Mouse (Mus musculus) intestine, embryonic 14.5 days (tissue): ENCODE measurements around the gene Mroh8. TPM values are rescaled to one million over a fixed set of nuclear protein-coding genes. Genes with fewer than 3 reads are reported as not detected.
A peak's percentile ranks its signal among the peaks of the same experiment; 100 is the strongest.

Experiments used
- ATAC-seq: fragments of 200-750 bp; cut with Nextera tagmentation; replicated peaks from 2 replicates; pipeline ENCODE4 v1.8.0; 2017; ENCODE audit warnings: low read depth, moderate number of reproducible peaks, moderate TSS enrichment, moderate library complexity; ENCODE audit not compliant: low FRiP score, low TSS enrichment
- DNase-seq: peaks from one replicate; pipeline ENCODE4 v3.0.0-alpha.2; 2018; ENCODE audit warnings: low spot score
- H3K27ac ChIP-seq: fragments of 300-500 bp; sonication (generic); 2 replicates; pipeline ENCODE4 v1.5.1; 2014; ENCODE audit warnings: low read depth, mild to moderate bottlenecking, control low read depth
- H3K27me3 ChIP-seq: fragments of 300-500 bp; sonication (generic); replicated peaks from 2 replicates; pipeline ENCODE4 v1.6.1; 2014; ENCODE audit warnings: low read length, control low read depth; ENCODE audit not compliant: control insufficient read depth, insufficient read depth
- H3K36me3 ChIP-seq: fragments of 300-500 bp; sonication (generic); 2 replicates; pipeline ENCODE4 v1.6.1; 2014; ENCODE audit warnings: low read length, control low read depth; ENCODE audit not compliant: control insufficient read depth, insufficient read depth
- H3K4me1 ChIP-seq: fragments of 300-500 bp; sonication (generic); replicated peaks from 2 replicates; pipeline ENCODE4 v1.6.1; 2014; ENCODE audit warnings: low read length, control low read depth, mixed read lengths; ENCODE audit not compliant: control insufficient read depth, insufficient read depth
- H3K4me2 ChIP-seq: fragments of 300-500 bp; sonication (generic); 2 replicates; pipeline ENCODE4 v1.6.1; 2014; ENCODE audit warnings: low read length
- H3K4me3 ChIP-seq: fragments of 300-500 bp; sonication (generic); 2 replicates; pipeline ENCODE4 v1.5.1; 2014; ENCODE audit warnings: low read depth, low read length, control low read depth, mixed read lengths
- H3K9ac ChIP-seq: fragments of 300-500 bp; sonication (generic); 2 replicates; pipeline ENCODE4 v1.6.1; 2014; ENCODE audit warnings: mild to moderate bottlenecking, low read length
- H3K9me3 ChIP-seq: fragments of 300-500 bp; sonication (generic); 2 replicates; pipeline ENCODE4 v1.6.1; 2016; ENCODE audit warnings: low read length, control low read depth; ENCODE audit not compliant: control insufficient read depth
- WGBS: fragments of 180-500 bp; shearing (Covaris S2); extraction: QIAGEN DNeasy Blood & Tissue Kit; methylation state at CpG from one replicate; pipeline ENCODE4 v1.1.7; 2014; 5-methylcytosine and 5-hydroxymethylcytosine counted together
- polyA plus RNA-seq: library from polyadenylated mRNA; unstranded; fragments of >200 nt; fragmentation: Nextera tagmentation; extraction: Ambion mirVana; gene quantifications from 2 replicates; pipeline ENCODE4 v1.2.1, GENCODE M21; 2014

The Mroh8 gene
- 0.32 and 0.62 TPM in 2 replicates for polyA plus RNA-seq

DNA sequence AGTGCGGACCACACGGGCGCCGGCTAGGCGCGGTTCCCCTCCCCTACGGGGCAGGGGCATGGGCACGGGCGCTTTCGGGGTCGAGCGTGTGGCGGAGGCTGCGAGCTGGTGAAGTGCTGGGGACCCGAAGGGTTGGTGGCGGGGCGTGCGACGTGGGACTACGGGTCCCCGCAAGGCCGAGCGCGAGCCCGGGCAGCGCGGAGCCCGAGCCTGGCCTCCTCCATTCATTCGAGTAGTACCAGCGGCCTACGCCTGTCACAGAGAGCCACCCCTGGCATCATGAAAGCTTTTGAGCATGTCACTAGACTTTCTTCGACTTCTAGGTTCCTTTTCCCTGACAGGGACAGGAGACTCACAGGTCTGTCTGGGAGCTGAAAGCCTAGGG, at the start of gene Mroh8:
Gene Mroh8, minus strand, starts transcription at position 134 of the 385 bp plus-strand sequence.
- Histone ChIP-seq H3K4me2 (peak within 1 kb of the TSS; percentile 90), H3K4me1 (peaks cover 21% of the 10 kb centered on the region), H3K27ac (peak within 1 kb of the TSS; percentile 92), H3K36me3 (peaks cover 21% of the 10 kb centered on the region), H3K9me3 (no peaks in the 10 kb centered on the region), H3K4me3 (peak within 1 kb of the TSS; percentile 98), H3K9ac (peak within 1 kb of the TSS; percentile 85), H3K27me3 (no peaks in the 10 kb centered on the region)
- WGBS = 0% methylated on average over 25 of the region's 32 CpGs
- DNase-seq (no peak), ATAC-seq (peak; percentile 68)

DNA sequence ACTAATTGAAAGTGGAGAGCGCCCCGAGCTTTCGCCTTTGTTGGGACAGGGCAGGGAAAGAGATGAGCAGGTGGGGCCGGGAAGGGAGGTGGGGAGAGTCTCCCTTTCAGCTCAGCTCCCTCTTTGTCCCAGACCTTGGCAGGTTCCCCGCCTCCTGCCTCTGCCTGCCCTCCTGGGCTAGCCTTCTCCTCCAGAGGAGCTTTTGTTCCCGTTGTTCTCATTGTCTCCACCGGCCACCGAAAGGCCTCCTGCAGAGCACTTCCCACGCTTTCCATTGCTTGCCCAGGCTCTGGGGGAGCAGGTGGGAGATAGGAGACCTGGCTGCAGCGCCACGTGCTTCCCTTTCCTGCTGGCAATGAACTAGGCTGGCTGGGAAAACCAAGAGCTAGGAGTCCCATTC, 49.2 kb upstream of the Mroh8 start:
- ATAC-seq = no peak
- peaks cover 45% of the 10 kb centered on the region for H3K36me3 ChIP-seq
- no peak overlapping the region for H3K9ac ChIP-seq
- H3K4me2 ChIP-seq = no peak overlapping the region
- no peaks in the 10 kb centered on the region for H3K9me3 ChIP-seq
- no peaks in the 10 kb centered on the region for H3K27me3 ChIP-seq
- H3K4me3 ChIP-seq = no peak overlapping the region
- H3K27ac ChIP-seq = no peak overlapping the region
- H3K4me1 ChIP-seq = no peaks in the 10 kb centered on the region; the same call in 1 of the 2 replicates
- 50% methylated on average over 11 of the region's 11 CpGs for WGBS
- DNase-seq = no peak

DNA sequence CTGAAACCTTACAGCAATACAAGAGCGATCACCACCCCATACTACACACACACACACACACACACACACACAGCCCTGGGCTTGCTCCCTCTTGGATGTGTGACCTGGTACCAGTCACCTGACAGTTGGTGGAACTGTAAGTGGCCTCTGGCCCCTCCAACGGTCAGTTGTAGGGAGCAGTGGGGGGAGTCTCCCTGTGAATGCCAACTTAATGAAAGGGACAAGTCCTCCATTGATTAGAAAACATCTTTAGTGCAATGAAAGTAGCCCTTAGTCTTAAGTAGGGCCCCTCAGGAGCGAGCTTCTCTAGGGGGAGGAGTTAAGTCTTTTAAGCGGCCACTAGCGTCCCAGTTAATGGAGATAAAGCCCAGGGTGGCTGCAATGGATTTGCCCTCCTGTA, 48.8 kb upstream of the Mroh8 start:
- Histone ChIP-seq H3K9ac (no peak overlapping the region), H3K9me3 (no peaks in the 10 kb centered on the region), H3K4me2 (no peak overlapping the region), H3K4me3 (no peak overlapping the region), H3K4me1 (no peaks in the 10 kb centered on the region; the same call in 1 of the 2 replicates), H3K36me3 (peaks cover 49% of the 10 kb centered on the region), H3K27ac (no peak overlapping the region), H3K27me3 (no peaks in the 10 kb centered on the region)
- DNase-seq = no peak
- WGBS = 48% methylated on average over 5 of the region's 5 CpGs
- no peak for ATAC-seq

DNA sequence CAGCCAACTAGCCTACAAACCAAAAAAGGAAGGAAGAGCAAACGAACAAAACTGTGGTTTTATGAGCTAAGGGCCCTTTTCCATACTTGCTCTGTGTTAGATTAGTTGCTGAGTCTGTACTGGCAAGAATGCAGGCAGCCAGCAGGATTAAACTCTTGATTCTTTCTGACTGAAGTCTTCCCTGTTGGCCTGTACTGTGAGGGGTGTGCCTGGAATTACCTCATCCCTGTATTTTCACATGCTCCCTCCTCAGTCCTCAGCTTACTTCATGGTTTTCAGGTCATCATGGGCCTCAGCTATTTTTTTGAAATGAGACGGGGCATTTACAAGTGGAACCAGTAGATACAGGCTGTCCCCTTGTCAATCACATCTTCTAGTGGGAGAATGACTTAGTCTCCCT, 45.9 kb upstream of the Mroh8 start:
- H3K27ac ChIP-seq = no peak overlapping the region
- H3K9me3 ChIP-seq = no peaks in the 10 kb centered on the region
- no peaks in the 10 kb centered on the region for H3K27me3 ChIP-seq
- H3K36me3 ChIP-seq = peaks cover 78% of the 10 kb centered on the region
- no peaks in the 10 kb centered on the region; the same call in 1 of the 2 replicates for H3K4me1 ChIP-seq
- ATAC-seq (no peak), DNase-seq (no peak)
- H3K4me3 ChIP-seq = no peak overlapping the region
- H3K9ac ChIP-seq = no peak overlapping the region
- 89% methylated on average over 2 of the region's 2 CpGs for WGBS
- no peak overlapping the region for H3K4me2 ChIP-seq

DNA sequence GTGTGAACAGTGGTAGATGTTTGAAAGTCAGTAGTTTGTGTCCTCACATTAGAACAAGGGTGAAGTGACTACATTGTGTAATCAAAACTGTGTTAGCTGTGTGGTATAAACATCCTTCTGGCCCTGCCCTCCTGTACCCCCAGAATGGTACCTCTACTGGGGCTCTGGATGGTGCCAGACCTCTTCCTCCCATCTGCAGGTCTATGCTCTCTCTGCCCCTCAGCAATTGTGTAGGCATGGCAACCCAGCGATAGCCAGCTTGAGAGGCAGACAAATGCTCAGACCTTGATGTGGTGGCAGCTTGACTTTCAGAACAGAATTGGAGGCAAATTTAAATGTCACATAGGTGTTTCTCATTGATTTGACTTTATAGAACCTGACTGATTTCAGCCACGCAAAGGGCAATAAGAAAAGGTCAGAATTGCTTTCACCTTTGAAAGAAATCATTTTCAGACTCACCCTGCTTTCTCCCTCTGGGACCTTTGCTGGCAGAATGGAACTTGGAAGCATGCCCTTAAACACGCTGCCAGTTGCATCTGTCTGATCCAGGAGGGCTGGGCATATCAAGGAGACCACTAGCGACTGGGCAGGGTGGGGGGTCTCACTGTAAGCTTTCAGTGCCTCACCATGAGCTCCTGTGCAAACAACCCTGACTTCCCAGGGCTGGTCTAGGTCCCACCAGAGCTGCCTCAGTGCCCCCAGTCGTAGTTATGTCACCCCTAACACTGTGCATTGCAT, 42.8 kb upstream of the Mroh8 start:
- peaks cover 98% of the 10 kb centered on the region for H3K36me3 ChIP-seq
- H3K9ac ChIP-seq = no peak overlapping the region
- no peaks in the 10 kb centered on the region for H3K27me3 ChIP-seq
- ATAC-seq = no peak
- DNase-seq = no peak
- no peaks in the 10 kb centered on the region for H3K4me1 ChIP-seq
- H3K4me3 ChIP-seq = no peak overlapping the region
- no peaks in the 10 kb centered on the region for H3K9me3 ChIP-seq
- H3K4me2 ChIP-seq = no peak overlapping the region
- H3K27ac ChIP-seq = no peak overlapping the region
- WGBS = 86% methylated on average over 5 of the region's 5 CpGs

DNA sequence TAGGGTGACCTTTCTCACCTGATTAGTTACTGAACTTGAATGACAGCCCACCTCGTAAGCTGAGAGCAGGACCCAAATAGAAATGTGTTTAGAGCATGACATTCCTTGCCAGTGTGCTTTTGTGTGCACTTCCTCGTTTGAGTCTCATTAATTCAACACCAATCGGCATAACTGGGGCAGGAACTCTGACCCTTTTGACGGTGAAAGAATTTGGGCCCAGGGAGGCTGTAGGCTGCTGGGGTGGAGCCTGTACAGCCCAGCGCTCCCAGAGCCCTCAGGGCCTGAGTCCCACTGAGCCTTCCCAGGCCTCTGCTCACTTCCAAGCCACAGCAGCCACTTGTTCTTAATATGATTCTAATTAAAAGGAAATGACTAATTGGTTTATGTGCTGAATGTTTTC, 41.5 kb upstream of the Mroh8 start:
- no peaks in the 10 kb centered on the region for H3K4me1 ChIP-seq
- ATAC-seq (no peak), DNase-seq (no peak)
- H3K9me3 ChIP-seq = no peaks in the 10 kb centered on the region
- peaks cover 96% of the 10 kb centered on the region for H3K36me3 ChIP-seq
- WGBS = 65% methylated on average over 5 of the region's 5 CpGs
- H3K27me3 ChIP-seq = no peaks in the 10 kb centered on the region
- no peak overlapping the region for H3K4me2 ChIP-seq
- no peak overlapping the region for H3K4me3 ChIP-seq
- no peak overlapping the region for H3K27ac ChIP-seq
- H3K9ac ChIP-seq = no peak overlapping the region

DNA sequence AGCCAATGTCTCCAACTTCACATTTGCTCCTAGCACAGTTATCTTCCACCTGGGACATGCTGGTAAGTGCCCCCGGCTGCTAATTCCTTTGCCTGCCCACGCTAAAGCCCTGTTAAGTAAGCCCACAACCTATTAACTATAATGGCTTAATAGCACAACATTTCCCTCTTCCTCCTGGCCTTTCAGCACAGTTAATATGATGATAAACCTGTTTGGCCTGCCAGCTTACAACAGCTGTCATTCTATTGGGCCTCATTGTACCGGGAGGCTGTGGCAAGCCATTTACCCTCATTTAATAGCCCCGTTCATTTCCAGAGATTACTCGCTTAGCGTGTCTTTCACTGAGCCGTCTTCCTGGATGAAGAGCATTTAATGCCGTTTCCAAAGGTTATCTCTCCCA, 40.8 kb upstream of the Mroh8 start:
- DNase-seq = no peak
- Histone ChIP-seq H3K27me3 (no peaks in the 10 kb centered on the region), H3K4me3 (no peak overlapping the region), H3K9ac (no peak overlapping the region), H3K4me2 (no peak overlapping the region), H3K27ac (no peak overlapping the region), H3K36me3 (peaks cover 95% of the 10 kb centered on the region), H3K4me1 (no peaks in the 10 kb centered on the region), H3K9me3 (no peaks in the 10 kb centered on the region)
- WGBS = 88% methylated on average over 8 of the region's 8 CpGs
- ATAC-seq = no peak

DNA sequence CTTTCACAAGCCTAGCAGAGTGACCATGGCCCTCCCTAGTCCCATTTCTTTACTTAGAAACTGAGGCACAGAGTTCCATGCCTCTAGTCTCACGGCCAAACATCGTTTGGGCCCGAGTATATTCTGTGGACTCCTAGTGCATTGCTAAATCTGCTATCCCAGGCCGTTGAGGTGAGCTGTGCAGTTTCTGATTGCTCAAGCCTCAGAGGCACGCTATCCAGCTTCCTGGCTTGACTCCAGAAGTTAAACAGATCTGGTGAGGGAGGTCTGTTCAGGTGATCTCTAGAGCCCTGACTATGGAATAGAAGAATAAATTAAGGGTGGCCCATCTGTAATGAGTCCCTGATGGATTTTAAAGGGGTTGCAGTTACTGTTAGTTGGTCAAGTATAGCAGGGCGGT, 37.9 kb upstream of the Mroh8 start:
- Histone ChIP-seq H3K27ac (peak overlapping the region; percentile 10; the same call in 1 of the 2 replicates), H3K9ac (no peak overlapping the region), H3K36me3 (peaks cover 95% of the 10 kb centered on the region), H3K4me1 (no peaks in the 10 kb centered on the region), H3K4me3 (no peak overlapping the region), H3K9me3 (no peaks in the 10 kb centered on the region), H3K27me3 (no peaks in the 10 kb centered on the region), H3K4me2 (no peak overlapping the region)
- ATAC-seq (no peak), DNase-seq (no peak)
- WGBS = 65% methylated on average over 6 of the region's 6 CpGs

DNA sequence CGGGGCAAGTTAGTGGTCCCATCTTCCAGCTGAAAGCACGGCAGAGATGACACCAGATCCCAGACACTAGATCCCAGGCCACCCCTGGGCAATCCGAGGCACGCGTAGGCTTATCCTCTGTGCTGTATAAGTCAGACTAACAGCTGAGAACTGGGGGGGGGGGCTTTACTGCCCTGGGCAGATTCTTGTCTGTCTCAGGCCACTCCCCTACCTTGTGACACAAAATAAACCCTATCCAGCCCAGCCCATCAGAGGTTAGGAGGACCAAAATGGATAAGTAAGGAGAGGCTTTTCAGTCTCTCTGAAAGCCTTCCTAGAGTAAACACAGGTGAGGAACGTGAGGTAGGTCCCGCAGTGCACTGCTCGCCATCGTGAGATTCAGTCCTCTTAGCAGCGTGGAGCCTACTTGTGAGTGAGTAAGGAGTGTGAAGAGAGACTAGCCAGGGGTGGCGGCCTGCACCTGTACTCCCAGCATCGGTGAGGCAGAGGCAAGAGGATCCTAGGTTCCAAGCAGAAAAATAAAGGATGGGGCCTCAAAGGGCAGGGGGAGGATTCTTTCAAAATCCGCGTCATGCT, 37.1 kb upstream of the Mroh8 start:
- ATAC-seq = no peak
- no peak overlapping the region for H3K27ac ChIP-seq
- H3K36me3 ChIP-seq = peaks cover 94% of the 10 kb centered on the region
- no peak overlapping the region for H3K4me2 ChIP-seq
- no peaks in the 10 kb centered on the region for H3K4me1 ChIP-seq
- H3K4me3 ChIP-seq = no peak overlapping the region
- H3K9me3 ChIP-seq = no peaks in the 10 kb centered on the region
- no peak for DNase-seq
- WGBS = 75% methylated on average over 14 of the region's 14 CpGs
- no peaks in the 10 kb centered on the region for H3K27me3 ChIP-seq
- no peak overlapping the region for H3K9ac ChIP-seq
